Mouse (Mus musculus) CH12.LX (cell line): Measurements from ENCODE around the gene Oaz1. TPM values are rescaled to one million over a fixed set of nuclear protein-coding genes. Genes with fewer than 3 reads are reported as not detected.

Experiments used
- DNase-seq: peaks from one replicate; pipeline ENCODE4 v3.0.0-alpha.2; 2013; ENCODE audit errors: extremely low read depth
- H3K27ac ChIP-seq: 2 replicates; pipeline ENCODE4 v1.5.1; 2012; ENCODE audit warnings: low read depth, mild to moderate bottlenecking, control low read depth, moderate library complexity; ENCODE audit not compliant: insufficient read depth
- H3K27me3 ChIP-seq: replicated peaks from 2 replicates; pipeline ENCODE3; 2012; ENCODE audit warnings: inconsistent platforms
- H3K36me3 ChIP-seq, 2 experiments: replicated peaks in 1 of 2; 2 replicates each; pipeline versions ENCODE3 to v1.6.1; 2012; ENCODE audit warnings: inconsistent platforms in 1 of 2, low read length in 1 of 2, mild to moderate bottlenecking in 1 of 2, mixed read lengths in 1 of 2, moderate library complexity in 1 of 2; ENCODE audit not compliant: control insufficient read depth in 1 of 2, insufficient read depth in 1 of 2
- H3K4me1 ChIP-seq, 2 experiments: 2 replicates each; pipeline ENCODE4 v1.6.1; 2012; ENCODE audit warnings: inconsistent platforms in 1 of 2, moderate library complexity in 1 of 2; ENCODE audit not compliant: insufficient read depth in 2 of 2, control insufficient read depth in 1 of 2
- H3K4me2 ChIP-seq: 2 replicates; pipeline ENCODE4 v1.6.1; 2012; ENCODE audit warnings: low read depth, mild to moderate bottlenecking, control low read depth; ENCODE audit not compliant: poor library complexity, insufficient read depth, severe bottlenecking
- H3K4me3 ChIP-seq, 3 experiments: fragments of 150-350 bp in 1 of 3; sonication (generic) in 1 of 3; replicated peaks in 1 of 3; 2 replicates each; pipeline versions ENCODE3 to v1.5.1; 2011 to 2012; ENCODE audit warnings: low read depth in 2 of 3, low read length in 2 of 3, mild to moderate bottlenecking in 2 of 3, moderate library complexity in 2 of 3, control low read depth in 1 of 3, improper control_type of control experiment in 1 of 3, inconsistent platforms in 1 of 3, mixed read lengths in 1 of 3; ENCODE audit not compliant: poor library complexity in 1 of 3
- H3K79me2 ChIP-seq: replicated peaks from 2 replicates; pipeline ENCODE4 v1.6.1; 2012; ENCODE audit warnings: mild to moderate bottlenecking, moderate library complexity; ENCODE audit not compliant: control insufficient read depth, poor library complexity, insufficient read depth, severe bottlenecking; ENCODE audit errors: extremely low read depth
- H3K9ac ChIP-seq: 2 replicates; pipeline ENCODE4 v1.6.1; 2012; ENCODE audit warnings: low read depth, mild to moderate bottlenecking, control low read depth, moderate library complexity; ENCODE audit not compliant: insufficient read depth
- H3K9me3 ChIP-seq: replicated peaks from 2 replicates; pipeline ENCODE3; 2012; ENCODE audit warnings: low read length, inconsistent platforms, mixed read lengths
- BHLHE40 ChIP-seq: IDR thresholded peaks from 2 replicates; pipeline ENCODE4 v1.6.1; 2011; ENCODE audit warnings: mild to moderate bottlenecking, low read depth, low read length, improper control_type of control experiment
- CTCF ChIP-seq, 2 experiments: IDR thresholded peaks in 1 of 2; conservative IDR thresholded peaks in 1 of 2; 2 replicates each; pipeline ENCODE4 v1.5.1; 2011 to 2012; ENCODE audit warnings: low read depth in 2 of 2, low read length in 2 of 2, improper control_type of control experiment in 1 of 2, inconsistent platforms in 1 of 2, mild to moderate bottlenecking in 1 of 2, moderate library complexity in 1 of 2
- E2F4 ChIP-seq: IDR thresholded peaks from 2 replicates; pipeline ENCODE4 v1.6.1; 2011; ENCODE audit warnings: low read depth, low read length, improper control_type of control experiment; ENCODE audit not compliant: insufficient replicate concordance
- ELF1 ChIP-seq: IDR thresholded peaks from 2 replicates; pipeline ENCODE4 v1.6.1; 2014; ENCODE audit warnings: low read depth, mild to moderate bottlenecking, inconsistent platforms, low read length, improper control_type of control experiment
- HCFC1 ChIP-seq: IDR thresholded peaks from 2 replicates; pipeline ENCODE4 v1.6.1; 2012; ENCODE audit warnings: low read depth, mild to moderate bottlenecking, inconsistent platforms, low read length, improper control_type of control experiment
- MAX ChIP-seq: IDR thresholded peaks from 2 replicates; pipeline ENCODE4 v1.6.1; 2011; ENCODE audit warnings: low read length, improper control_type of control experiment
- MAZ ChIP-seq: IDR thresholded peaks from 2 replicates; pipeline ENCODE4 v1.6.1; 2012; ENCODE audit warnings: low read depth, mild to moderate bottlenecking, inconsistent platforms, low read length, improper control_type of control experiment, moderate library complexity
- MXI1 ChIP-seq: IDR thresholded peaks from 2 replicates; pipeline ENCODE4 v1.6.1; 2011; ENCODE audit warnings: mild to moderate bottlenecking, low read depth, low read length, improper control_type of control experiment
- MYC ChIP-seq: IDR thresholded peaks from 2 replicates; pipeline ENCODE4 v1.6.1; 2011; ENCODE audit warnings: low read depth, mild to moderate bottlenecking, improper control_type of control experiment, low read length
- NELFE ChIP-seq: IDR thresholded peaks from 2 replicates; pipeline ENCODE4 v1.6.1; 2011; ENCODE audit warnings: low read depth, low read length, improper control_type of control experiment
- PAX5 ChIP-seq: IDR thresholded peaks from 2 replicates; pipeline ENCODE4 v1.6.1; 2012; ENCODE audit warnings: low read length, inconsistent platforms, mixed read lengths
- POLR2A ChIP-seq: IDR thresholded peaks from 2 replicates; pipeline ENCODE4 v1.6.1; 2011; ENCODE audit warnings: low read depth, mild to moderate bottlenecking, improper control_type of control experiment, low read length
- POLR2AphosphoS2 ChIP-seq: IDR thresholded peaks from 2 replicates; pipeline ENCODE4 v1.6.1; 2011; ENCODE audit warnings: low read depth, low read length, improper control_type of control experiment
- RAD21 ChIP-seq: IDR thresholded peaks from 2 replicates; pipeline ENCODE4 v1.6.1; 2011; ENCODE audit warnings: low read depth, mild to moderate bottlenecking, low read length, improper control_type of control experiment, moderate library complexity
- RCOR1 ChIP-seq: conservative IDR thresholded peaks from 2 replicates; pipeline ENCODE4 v1.6.1; 2012; ENCODE audit warnings: low read depth, mild to moderate bottlenecking, inconsistent platforms, low read length, improper control_type of control experiment
- SIN3A ChIP-seq: IDR thresholded peaks from 2 replicates; pipeline ENCODE4 v1.6.1; 2012; ENCODE audit warnings: low read length, improper control_type of control experiment, inconsistent platforms
- SMC3 ChIP-seq: IDR thresholded peaks from 2 replicates; pipeline ENCODE4 v1.6.1; 2011; ENCODE audit warnings: low read depth, low read length, improper control_type of control experiment
- UBTF ChIP-seq: IDR thresholded peaks from 2 replicates; pipeline ENCODE4 v1.6.1; 2012; ENCODE audit warnings: low read depth, mild to moderate bottlenecking, inconsistent platforms, low read length, improper control_type of control experiment, moderate library complexity
- ZMIZ1 ChIP-seq: IDR thresholded peaks from 2 replicates; pipeline ENCODE4 v1.6.1; 2012; ENCODE audit warnings: low read depth, mild to moderate bottlenecking, inconsistent platforms, low read length, improper control_type of control experiment
- ZNF384 ChIP-seq: IDR thresholded peaks from 2 replicates; pipeline ENCODE4 v1.6.1; 2012; ENCODE audit warnings: low read depth, low read length, improper control_type of control experiment, inconsistent platforms
- dilution Hi-C: fragments of 300-500 bp; cut with MboI; formaldehyde crosslinking; loops from 2 replicates; pipeline ENCODE4 v1.14.3; 2020; ENCODE audit warnings: low sequenced_read_pairs; ENCODE audit not compliant: extremely low pct_unique_long_range_greater_than_20kb, extremely low pct_ligation_motif_present
- in situ Hi-C: fragments of 300-500 bp; cut with MboI; formaldehyde crosslinking; loops from 3 replicates; pipeline ENCODE4 v1.14.3; 2019; ENCODE audit warnings: low sequenced_read_pairs, low pct_ligation_motif_present, low pct_unique_long_range_greater_than_20kb, mixed read lengths
- polyA plus RNA-seq: library from polyadenylated mRNA; unstranded; fragments of >175 nt; gene quantifications from 2 replicates; pipeline ENCODE4 v1.2.1, GENCODE M21; 2012; ENCODE audit warnings: low read depth; ENCODE audit not compliant: insufficient read length
- total RNA-seq, 2 experiments: library from RNA; depleted of rRNA; stranded (reverse); fragments of 300-350 nt in 1 of 2; fragments of >200 nt in 1 of 2; gene quantifications; 2 replicates each; pipeline ENCODE4 v1.2.3; 2012 to 2014

Oaz1 gene
- total and polyA plus RNA-seq, 3 experiments: 646 to 1,081 (median 899) TPM

GRCm38 (mm10) chr10:80876028-80876427 lies 49.6 kb downstream of the Oaz1 start:
- H3K36me3 ChIP-seq: no peaks in the 10 kb centered on the region
- TF ChIP-seq CTCF (conservative IDR thresholded peaks at IDR 0.05 in 1 of 2, IDR thresholded peaks at IDR 0.05 in 1 of 2; ENCODE audit: low read depth in 2 of 2, low read length in 2 of 2) (peak; percentile 79 to 80), E2F4 (no peak), RAD21 (peak; percentile 65), SMC3 (peak; percentile 82)
- no peaks in the 10 kb centered on the region for H3K79me2 ChIP-seq
- dilution Hi-C loops (no loop called here), in situ Hi-C loops (loop anchor here (5.0 kb wide), 1 partner anchor 129 kb away; no protein-coding TSS in a partner anchor)
- H3K27ac ChIP-seq: no peak overlapping the region
- peaks cover 10% of the 10 kb centered on the region in 2 experiments for H3K4me1 ChIP-seq
- H3K4me2 ChIP-seq: no peak overlapping the region
- no peaks in the 10 kb centered on the region for H3K9me3 ChIP-seq
- no peak overlapping the region for H3K9ac ChIP-seq
- H3K4me3 ChIP-seq: no peak overlapping the region
- H3K27me3 ChIP-seq: peaks cover 26% of the 10 kb centered on the region
- peak; percentile 61 for DNase-seq

- H3K4me2 ChIP-seq: no peak overlapping the region
- peaks cover 26% of the 10 kb centered on the region for H3K27me3 ChIP-seq
- H3K9me3 ChIP-seq: no peaks in the 10 kb centered on the region
- in situ Hi-C loops: loop anchor here (5.0 kb wide), 1 partner anchor 129 kb away; no protein-coding TSS in a partner anchor
- H3K4me3 ChIP-seq: no peak overlapping the region
- peaks cover 10% of the 10 kb centered on the region in 2 experiments for H3K4me1 ChIP-seq
- H3K27ac ChIP-seq: no peak overlapping the region
- no peak for TF ChIP-seq MAZ
- no peak for TF ChIP-seq ZNF384
- no peak for TF ChIP-seq BHLHE40
- TF ChIP-seq POLR2AphosphoS2: no peak
- no peak for TF ChIP-seq RCOR1
- TF ChIP-seq SMC3: no peak
- no peak for TF ChIP-seq SIN3A
- TF ChIP-seq HCFC1: no peak
- no peak for TF ChIP-seq POLR2A
- no peak for TF ChIP-seq NELFE
- TF ChIP-seq E2F4: no peak
- no peak for TF ChIP-seq MYC
- TF ChIP-seq ELF1: no peak
- no peak for TF ChIP-seq UBTF
- no peak for TF ChIP-seq PAX5
- no peak for TF ChIP-seq ZMIZ1
- no peak for TF ChIP-seq MAX
- TF ChIP-seq MXI1: no peak
- H3K79me2 ChIP-seq: no peaks in the 10 kb centered on the region
- no peak for DNase-seq
- H3K36me3 ChIP-seq: no peaks in the 10 kb centered on the region
- dilution Hi-C loops: no loop called here
- H3K9ac ChIP-seq: no peak overlapping the region
Measured at GRCm38 (mm10) chr10:80876594-80876993, 50.1 kb downstream of the Oaz1 start.

Other genes starting within 250 kb of the Oaz1 start
Only the 20 nearest of the 28 such genes appear.
- 44.1 and 50.3 TPM in 2 replicates for gene Csnk1g2, start 203.8 kb upstream of the Oaz1 start, total RNA-seq (2012; rRNA removed)
- gene Csnk1g2, start 203.8 kb upstream of the Oaz1 start, total RNA-seq (2014; rRNA removed): 44.3 and 50.1 TPM in 2 replicates
- 55.9 and 59.0 TPM in 2 replicates for gene Csnk1g2, start 203.8 kb upstream of the Oaz1 start, polyA plus RNA-seq
- 19.3 and 26.2 TPM in 2 replicates for gene Btbd2, start 169.6 kb upstream of the Oaz1 start, total RNA-seq (2012; rRNA removed)
- gene Btbd2, start 169.6 kb upstream of the Oaz1 start, total RNA-seq (2014; rRNA removed): 10.0 and 11.1 TPM in 2 replicates
- gene Btbd2, start 169.6 kb upstream of the Oaz1 start, polyA plus RNA-seq: 18.8 and 19.4 TPM in 2 replicates
- 91.5 and 110 TPM in 2 replicates for gene Mknk2, start 148.5 kb upstream of the Oaz1 start, total RNA-seq (2012; rRNA removed)
- gene Mknk2, start 148.5 kb upstream of the Oaz1 start, total RNA-seq (2014; rRNA removed): 121 and 138 TPM in 2 replicates
- 175 and 199 TPM in 2 replicates for gene Mknk2, start 148.5 kb upstream of the Oaz1 start, polyA plus RNA-seq
- gene Mob3a, start 124.7 kb upstream of the Oaz1 start, total RNA-seq (2012; rRNA removed): 56.9 and 71.7 TPM in 2 replicates
- gene Mob3a, start 124.7 kb upstream of the Oaz1 start, total RNA-seq (2014; rRNA removed): 65.2 and 71.4 TPM in 2 replicates
- 75.0 and 84.2 TPM in 2 replicates for gene Mob3a, start 124.7 kb upstream of the Oaz1 start, polyA plus RNA-seq
- 8.1 and 9.6 TPM in 2 replicates for gene Izumo4, start 124.5 kb upstream of the Oaz1 start, total RNA-seq (2012; rRNA removed)
- gene Izumo4, start 124.5 kb upstream of the Oaz1 start, total RNA-seq (2014; rRNA removed): 2.7 and 4.3 TPM in 2 replicates
- gene Izumo4, start 124.5 kb upstream of the Oaz1 start, polyA plus RNA-seq: 5.9 TPM in 2 replicates
- 48.1 and 49.4 TPM in 2 replicates for gene Ap3d1, start 84.4 kb upstream of the Oaz1 start, total RNA-seq (2012; rRNA removed)
- 24.2 and 28.4 TPM in 2 replicates for gene Ap3d1, start 84.4 kb upstream of the Oaz1 start, total RNA-seq (2014; rRNA removed)
- 46.5 and 57.0 TPM in 2 replicates for gene Ap3d1, start 84.4 kb upstream of the Oaz1 start, polyA plus RNA-seq
- gene Dot1l, start 71.5 kb upstream of the Oaz1 start, total RNA-seq (2012; rRNA removed): 13.3 and 15.5 TPM in 2 replicates
- gene Dot1l, start 71.5 kb upstream of the Oaz1 start, total RNA-seq (2014; rRNA removed): 2.7 and 3.3 TPM in 2 replicates
- gene Dot1l, start 71.5 kb upstream of the Oaz1 start, polyA plus RNA-seq: 30.9 and 43.8 TPM in 2 replicates
- 29.0 and 36.5 TPM in 2 replicates for gene Sf3a2, start 28.5 kb upstream of the Oaz1 start, total RNA-seq (2012; rRNA removed)
- gene Sf3a2, start 28.5 kb upstream of the Oaz1 start, total RNA-seq (2014; rRNA removed): 7.8 and 12.4 TPM in 2 replicates
- 136 and 153 TPM in 2 replicates for gene Sf3a2, start 28.5 kb upstream of the Oaz1 start, polyA plus RNA-seq
- gene Plekhj1, start 28.0 kb upstream of the Oaz1 start, total RNA-seq (2012; rRNA removed): 63.8 and 81.8 TPM in 2 replicates
- 51.5 and 63.4 TPM in 2 replicates for gene Plekhj1, start 28.0 kb upstream of the Oaz1 start, total RNA-seq (2014; rRNA removed)
- gene Plekhj1, start 28.0 kb upstream of the Oaz1 start, polyA plus RNA-seq: 119 and 123 TPM in 2 replicates
- gene Amh, start 21.4 kb upstream of the Oaz1 start, total RNA-seq (2012; rRNA removed): 0.59 and 0.71 TPM in 2 replicates
- 0.43 TPM in 1 of 2 replicates, not detected in the other for gene Amh, start 21.4 kb upstream of the Oaz1 start, total RNA-seq (2014; rRNA removed)
- 0.78 and 1.1 TPM in 2 replicates for gene Amh, start 21.4 kb upstream of the Oaz1 start, polyA plus RNA-seq
- gene Jsrp1, start 13.2 kb upstream of the Oaz1 start, total RNA-seq (2012; rRNA removed): 0.34 and 0.72 TPM in 2 replicates
- 0.30 and 0.35 TPM in 2 replicates for gene Jsrp1, start 13.2 kb upstream of the Oaz1 start, total RNA-seq (2014; rRNA removed)
- 0.95 and 1.1 TPM in 2 replicates for gene Jsrp1, start 13.2 kb upstream of the Oaz1 start, polyA plus RNA-seq
- gene Lingo3, start 17.4 kb downstream of the Oaz1 start, total RNA-seq (2012; rRNA removed): 0.08 and 0.21 TPM in 2 replicates
- not detected in 2 replicates for gene Lingo3, start 17.4 kb downstream of the Oaz1 start, total RNA-seq (2014; rRNA removed)
- not detected in 2 replicates for gene Lingo3, start 17.4 kb downstream of the Oaz1 start, polyA plus RNA-seq
- gene Lsm7, start 28.6 kb downstream of the Oaz1 start, total RNA-seq (2012; rRNA removed): 374 and 409 TPM in 2 replicates
- 411 and 435 TPM in 2 replicates for gene Lsm7, start 28.6 kb downstream of the Oaz1 start, total RNA-seq (2014; rRNA removed)
- gene Lsm7, start 28.6 kb downstream of the Oaz1 start, polyA plus RNA-seq: 171 and 198 TPM in 2 replicates
- 19.0 and 23.7 TPM in 2 replicates for gene Sppl2b, start 28.6 kb downstream of the Oaz1 start, total RNA-seq (2012; rRNA removed)
- 12.3 and 13.8 TPM in 2 replicates for gene Sppl2b, start 28.6 kb downstream of the Oaz1 start, total RNA-seq (2014; rRNA removed)
- 24.1 and 30.0 TPM in 2 replicates for gene Sppl2b, start 28.6 kb downstream of the Oaz1 start, polyA plus RNA-seq
- gene Tmprss9, start 45.2 kb downstream of the Oaz1 start, total RNA-seq (2012; rRNA removed): 0.04 TPM in 1 of 2 replicates, not detected in the other
- gene Tmprss9, start 45.2 kb downstream of the Oaz1 start, total RNA-seq (2014; rRNA removed): not detected in 2 replicates
- 0.07 TPM in 1 of 2 replicates, not detected in the other for gene Tmprss9, start 45.2 kb downstream of the Oaz1 start, polyA plus RNA-seq
- 279 and 313 TPM in 2 replicates for gene Timm13, start 74.3 kb downstream of the Oaz1 start, total RNA-seq (2012; rRNA removed)
- 137 and 139 TPM in 2 replicates for gene Timm13, start 74.3 kb downstream of the Oaz1 start, total RNA-seq (2014; rRNA removed)
- 292 and 344 TPM in 2 replicates for gene Timm13, start 74.3 kb downstream of the Oaz1 start, polyA plus RNA-seq
- 23.6 and 25.8 TPM in 2 replicates for gene Lmnb2, start 91.6 kb downstream of the Oaz1 start, total RNA-seq (2012; rRNA removed)
- 22.2 and 23.7 TPM in 2 replicates for gene Lmnb2, start 91.6 kb downstream of the Oaz1 start, total RNA-seq (2014; rRNA removed)
- gene Lmnb2, start 91.6 kb downstream of the Oaz1 start, polyA plus RNA-seq: 20.7 and 23.6 TPM in 2 replicates
- 36.2 and 52.5 TPM in 2 replicates for gene Gadd45b, start 103.4 kb downstream of the Oaz1 start, total RNA-seq (2012; rRNA removed)
- 19.3 and 24.4 TPM in 2 replicates for gene Gadd45b, start 103.4 kb downstream of the Oaz1 start, total RNA-seq (2014; rRNA removed)
- 14.9 and 16.4 TPM in 2 replicates for gene Gadd45b, start 103.4 kb downstream of the Oaz1 start, polyA plus RNA-seq
- gene Gng7, start 188.3 kb downstream of the Oaz1 start, total RNA-seq (2012; rRNA removed): 0.46 and 0.47 TPM in 2 replicates
- gene Gng7, start 188.3 kb downstream of the Oaz1 start, total RNA-seq (2014; rRNA removed): not detected in 2 replicates
- gene Gng7, start 188.3 kb downstream of the Oaz1 start, polyA plus RNA-seq: 0.24 and 0.68 TPM in 2 replicates
- gene Diras1, start 199.0 kb downstream of the Oaz1 start, total RNA-seq (2012; rRNA removed): not detected in 2 replicates
- not detected in 2 replicates for gene Diras1, start 199.0 kb downstream of the Oaz1 start, total RNA-seq (2014; rRNA removed)
- not detected in 2 replicates for gene Diras1, start 199.0 kb downstream of the Oaz1 start, polyA plus RNA-seq